Mouse (Mus musculus) G1E (cell line): ENCODE results near the gene Ak1. TPM values are rescaled to one million over a fixed set of nuclear protein-coding genes. Genes with fewer than 3 reads are reported as not detected.

Experiments used
- ATAC-seq: 2 replicates; pipeline ENCODE4 v1.8.0; 2016; ENCODE audit warnings: mild to moderate bottlenecking; ENCODE audit not compliant: insufficient number of reproducible peaks, poor library complexity, low FRiP score, severe bottlenecking; ENCODE audit errors: extremely low read depth
- DNase-seq: peaks from one replicate; pipeline ENCODE4 v3.0.0; 2012; ENCODE audit warnings: low spot score
- H3K27me3 ChIP-seq: 2 replicates; pipeline ENCODE4 v1.6.1; 2012; ENCODE audit warnings: mild to moderate bottlenecking, low read length, inconsistent platforms; ENCODE audit not compliant: insufficient read depth
- H3K36me3 ChIP-seq: replicated peaks from 2 replicates; pipeline ENCODE3; 2012; ENCODE audit warnings: mild to moderate bottlenecking, inconsistent platforms
- H3K4me1 ChIP-seq: 2 replicates; pipeline ENCODE4 v1.6.1; 2012; ENCODE audit warnings: low read depth, low read length, inconsistent platforms, mixed read lengths; ENCODE audit not compliant: insufficient read depth
- H3K4me3 ChIP-seq: 2 replicates; pipeline ENCODE4 v1.5.1; 2012; ENCODE audit warnings: low read depth, mild to moderate bottlenecking, inconsistent platforms, low read length, moderate library complexity, mixed read lengths
- H3K9me3 ChIP-seq: replicated peaks from 2 replicates; pipeline ENCODE4 v1.6.1; 2012; ENCODE audit warnings: inconsistent platforms
- CTCF ChIP-seq: IDR thresholded peaks from 2 replicates; pipeline ENCODE4 v1.5.1; 2012; ENCODE audit warnings: low read depth, low read length, inconsistent platforms, mixed read lengths
- GATA1 ChIP-seq: IDR thresholded peaks from 2 replicates; pipeline ENCODE4 v1.6.1; 2012; ENCODE audit warnings: borderline replicate concordance, low read length, inconsistent platforms, mixed read lengths
- GATA2 ChIP-seq: IDR thresholded peaks from 2 replicates; pipeline ENCODE4 v1.6.1; 2012; ENCODE audit warnings: low read depth, low read length, inconsistent platforms, borderline replicate concordance
- POLR2AphosphoS5 ChIP-seq: IDR thresholded peaks from 2 replicates; pipeline ENCODE4 v1.6.1; 2012; ENCODE audit warnings: low read depth, low read length, inconsistent platforms; ENCODE audit not compliant: insufficient replicate concordance
- TAL1 ChIP-seq: conservative IDR thresholded peaks from 2 replicates; pipeline ENCODE4 v1.6.1; 2012; ENCODE audit warnings: low read depth, low read length, inconsistent platforms, mixed read lengths
- polyA plus RNA-seq: library from polyadenylated mRNA; stranded (reverse); fragments of >175 nt; gene quantifications from 2 replicates; pipeline ENCODE4 v1.2.3, GENCODE M21; 2012
- total RNA-seq, 2 experiments: library from RNA; stranded (forward) in 1 of 2; stranded (reverse) in 1 of 2; fragments of 200-1000 nt in 1 of 2; fragments of >200 nt in 1 of 2; fragmentation: Nextera tagmentation in 1 of 2; gene quantifications; 2 replicates each; pipeline ENCODE4 v1.2.3; 2014 to 2017

The Ak1 gene
- total and polyA plus RNA-seq, 3 experiments: 0.44 to 0.56 TPM; not detected in 1

DNA sequence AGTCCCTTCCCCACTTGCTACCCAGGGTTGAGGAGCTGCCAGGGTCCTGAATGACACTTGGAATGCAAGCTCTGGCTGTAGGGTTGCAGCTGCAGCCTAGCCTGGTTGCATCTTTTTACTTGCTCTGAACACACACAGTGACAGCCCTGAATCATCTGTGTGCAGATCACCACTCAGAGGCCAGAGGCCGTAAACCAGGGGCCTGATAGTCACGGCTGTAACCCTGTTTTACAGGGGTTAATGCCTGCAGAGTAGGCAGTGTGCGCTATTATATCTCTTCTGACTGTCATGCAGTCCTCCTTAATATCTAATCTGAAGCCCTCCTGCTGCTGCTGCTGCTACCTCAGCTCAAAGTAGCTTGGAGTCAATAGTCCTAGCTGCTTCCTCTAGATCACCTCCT, 48.3 kb downstream of the Ak1 start:
- Histone ChIP-seq H3K9me3 (no peaks in the 10 kb centered on the region), H3K4me3 (no peak overlapping the region), H3K36me3 (peaks cover 61% of the 10 kb centered on the region), H3K27me3 (peaks cover 23% of the 10 kb centered on the region; the same call in 1 of the 2 replicates), H3K4me1 (peaks cover 33% of the 10 kb centered on the region)
- DNase-seq (no peak), ATAC-seq (no peak)
- no peak for TF ChIP-seq CTCF
- TF ChIP-seq POLR2AphosphoS5: no peak
- TF ChIP-seq GATA1: no peak
- TF ChIP-seq TAL1: no peak
- TF ChIP-seq GATA2: no peak

- no peak overlapping the region for H3K4me3 ChIP-seq
- H3K9me3 ChIP-seq: no peaks in the 10 kb centered on the region
- H3K36me3 ChIP-seq: peaks cover 57% of the 10 kb centered on the region
- DNase-seq (no peak), ATAC-seq (no peak)
- TF ChIP-seq TAL1: no peak
- no peak for TF ChIP-seq CTCF
- no peak for TF ChIP-seq GATA1
- no peak for TF ChIP-seq POLR2AphosphoS5
- no peak for TF ChIP-seq GATA2
- peaks cover 22% of the 10 kb centered on the region for H3K4me1 ChIP-seq
- peaks cover 19% of the 10 kb centered on the region; the same call in 1 of the 2 replicates for H3K27me3 ChIP-seq
Measured at GRCm38 (mm10) chr2:32671147-32671546, 49.6 kb downstream of the Ak1 start.

DNA sequence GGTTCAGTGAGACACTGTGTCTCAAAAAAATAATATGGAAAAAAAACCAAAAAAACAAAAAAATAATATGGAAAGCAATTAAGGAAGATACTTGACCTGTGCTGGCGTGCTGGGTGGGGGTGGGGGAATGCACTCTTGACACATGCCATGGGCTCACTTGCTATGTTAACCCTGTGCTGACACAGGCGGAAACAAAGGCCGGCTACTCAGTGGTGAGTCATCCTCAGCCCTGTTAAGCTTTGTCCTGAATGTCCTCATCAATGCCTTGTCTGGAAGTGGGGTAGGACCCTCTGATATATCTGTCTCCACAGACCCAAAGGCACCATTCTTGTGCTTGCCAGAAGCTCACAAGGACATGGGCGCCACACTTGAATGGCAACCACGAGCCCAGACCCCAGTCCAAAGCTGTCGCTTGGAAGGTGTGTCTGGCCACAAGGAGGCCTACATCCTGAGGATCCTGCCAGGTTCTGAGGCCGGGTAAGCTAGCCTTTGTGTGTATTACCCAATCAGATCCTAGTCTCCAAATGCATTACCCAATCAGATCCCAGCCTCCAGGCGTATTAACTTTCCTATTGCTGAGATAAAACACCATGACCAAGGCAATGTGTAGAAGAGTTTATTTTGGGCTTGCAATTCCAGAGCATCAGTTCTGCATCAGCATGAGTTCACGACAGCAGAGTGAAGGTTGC, 50.5 kb downstream of the Ak1 start:
- Histone ChIP-seq H3K9me3 (peaks cover 3% of the 10 kb centered on the region; the same call in 1 of the 2 replicates), H3K4me3 (no peak overlapping the region), H3K36me3 (peaks cover 56% of the 10 kb centered on the region), H3K27me3 (peaks cover 19% of the 10 kb centered on the region; the same call in 1 of the 2 replicates), H3K4me1 (peaks cover 22% of the 10 kb centered on the region)
- ATAC-seq (no peak), DNase-seq (no peak)
- TF ChIP-seq CTCF (no peak), POLR2AphosphoS5 (no peak), GATA1 (no peak), TAL1 (no peak), GATA2 (no peak)

- Histone ChIP-seq H3K9me3 (peaks cover 3% of the 10 kb centered on the region; the same call in 1 of the 2 replicates), H3K4me3 (no peak overlapping the region), H3K4me1 (peaks cover 19% of the 10 kb centered on the region), H3K27me3 (peaks cover 16% of the 10 kb centered on the region; the same call in 1 of the 2 replicates), H3K36me3 (peaks cover 66% of the 10 kb centered on the region)
- DNase-seq: no peak
- ATAC-seq: no peak
- no peak for TF ChIP-seq TAL1
- TF ChIP-seq POLR2AphosphoS5: no peak
- no peak for TF ChIP-seq GATA1
- TF ChIP-seq GATA2: no peak
- no peak for TF ChIP-seq CTCF
Measured at GRCm38 (mm10) chr2:32673176-32673917, 51.8 kb downstream of the Ak1 start.

DNA sequence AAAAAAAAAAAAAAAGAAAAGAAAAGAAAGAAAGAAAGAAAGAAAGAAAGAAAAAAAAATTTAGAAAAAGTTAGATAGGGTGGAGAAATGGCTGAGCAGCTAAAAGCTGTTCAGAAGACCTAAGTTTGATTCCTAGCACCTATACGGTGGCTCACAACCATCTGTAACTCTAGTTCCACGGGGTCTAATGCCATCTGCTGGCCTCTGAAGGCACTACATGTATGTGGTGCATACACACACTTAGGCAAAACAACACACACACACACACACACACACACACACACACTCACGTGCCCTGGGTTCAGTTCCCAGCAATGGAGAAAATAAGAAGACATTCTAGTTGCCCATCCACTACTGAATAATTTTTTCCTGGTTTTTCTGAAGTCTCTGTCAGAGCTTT, 55.3 kb downstream of the Ak1 start:
- no peak for DNase-seq
- Histone ChIP-seq H3K36me3 (peaks cover 76% of the 10 kb centered on the region), H3K27me3 (peaks cover 8% of the 10 kb centered on the region; the same call in 1 of the 2 replicates), H3K4me3 (no peak overlapping the region), H3K9me3 (peaks cover 3% of the 10 kb centered on the region; the same call in 1 of the 2 replicates), H3K4me1 (peaks cover 25% of the 10 kb centered on the region)
- no peak for TF ChIP-seq CTCF
- no peak for TF ChIP-seq GATA1
- no peak for TF ChIP-seq POLR2AphosphoS5
- TF ChIP-seq GATA2: no peak
- no peak for TF ChIP-seq TAL1
- no peak for ATAC-seq

DNA sequence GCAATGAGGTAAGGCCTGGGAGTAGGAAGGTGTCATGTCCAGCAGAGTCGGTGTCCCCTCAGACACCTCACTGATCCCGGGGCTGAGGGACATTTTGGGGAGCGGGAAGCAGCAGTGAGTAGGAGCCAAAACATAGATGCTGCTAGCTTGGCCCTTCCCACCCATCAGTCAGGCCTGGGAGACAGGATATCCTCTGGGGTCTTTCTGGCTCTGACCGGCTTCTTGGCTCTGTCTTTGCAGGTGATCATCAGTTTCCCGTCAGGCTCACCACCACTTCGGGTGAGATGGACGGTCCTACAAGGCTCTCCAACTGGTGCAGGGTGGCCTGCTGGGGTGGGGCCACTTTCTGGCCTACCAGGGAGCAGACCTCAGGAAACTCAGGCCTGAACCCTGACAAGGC, 56.1 kb downstream of the Ak1 start:
- Histone ChIP-seq H3K27me3 (peaks cover under 1% of the 10 kb centered on the region; the same call in 1 of the 2 replicates), H3K4me1 (peaks cover 25% of the 10 kb centered on the region), H3K4me3 (no peak overlapping the region), H3K36me3 (peaks cover 76% of the 10 kb centered on the region), H3K9me3 (peaks cover 3% of the 10 kb centered on the region; the same call in 1 of the 2 replicates)
- TF ChIP-seq TAL1: no peak
- no peak for TF ChIP-seq CTCF
- DNase-seq (no peak), ATAC-seq (no peak)
